Mouse (Mus musculus) limb, embryonic 14.5 days (tissue): ENCODE results near the gene Cabcoco1. TPM values are rescaled to one million over a fixed set of nuclear protein-coding genes. Genes with fewer than 3 reads are reported as not detected.

Experiments used
- ATAC-seq: fragments of 200-750 bp; cut with Nextera tagmentation; 2 replicates; pipeline ENCODE4 v1.8.0; 2017; ENCODE audit warnings: low read depth, moderate number of reproducible peaks, moderate TSS enrichment; ENCODE audit not compliant: low FRiP score
- DNase-seq: peaks from one replicate; pipeline ENCODE4 v3.0.0-alpha.2; 2015; ENCODE audit warnings: low spot score
- H3K27ac ChIP-seq: fragments of 300-500 bp; sonication (generic); replicated peaks from 2 replicates; pipeline ENCODE4 v1.5.1; 2014; ENCODE audit warnings: low read depth, mild to moderate bottlenecking, low read length, moderate library complexity, mixed read lengths
- H3K27me3 ChIP-seq: fragments of 300-500 bp; sonication (generic); 2 replicates; pipeline ENCODE4 v1.6.1; 2014; ENCODE audit warnings: low read length, mixed read lengths; ENCODE audit not compliant: control insufficient read depth, insufficient read depth
- H3K36me3 ChIP-seq: fragments of 300-500 bp; sonication (generic); 2 replicates; pipeline ENCODE4 v1.6.1; 2014; ENCODE audit warnings: mild to moderate bottlenecking, low read length, moderate library complexity, mixed read lengths; ENCODE audit not compliant: control insufficient read depth, insufficient read depth
- H3K4me1 ChIP-seq: fragments of 300-500 bp; sonication (generic); 2 replicates; pipeline ENCODE4 v1.6.1; 2014; ENCODE audit warnings: antibody characterized with exemption, low read length, mixed read lengths; ENCODE audit not compliant: control insufficient read depth, insufficient read depth
- H3K4me2 ChIP-seq: fragments of 300-500 bp; sonication (generic); replicated peaks from 2 replicates; pipeline ENCODE4 v1.6.1; 2014; ENCODE audit warnings: low read depth, mild to moderate bottlenecking, low read length, moderate library complexity; ENCODE audit not compliant: severe bottlenecking
- H3K4me3 ChIP-seq: fragments of 300-500 bp; sonication (generic); replicated peaks from 2 replicates; pipeline ENCODE4 v1.5.1; 2014; ENCODE audit warnings: low read length
- H3K9ac ChIP-seq: fragments of 300-500 bp; sonication (generic); 2 replicates; pipeline ENCODE4 v1.6.1; 2014; ENCODE audit warnings: mild to moderate bottlenecking, low read depth, low read length, moderate library complexity; ENCODE audit not compliant: severe bottlenecking
- H3K9me3 ChIP-seq: fragments of 300-500 bp; sonication (generic); 2 replicates; pipeline ENCODE4 v1.6.1; 2016; ENCODE audit warnings: low read length; ENCODE audit not compliant: control insufficient read depth
- POLR2A ChIP-seq: fragments of 200-500 bp; IDR thresholded peaks from 2 replicates; pipeline ENCODE4 v1.8.0; 2012; ENCODE audit warnings: inconsistent platforms, mild to moderate bottlenecking, moderate library complexity, borderline replicate concordance; ENCODE audit not compliant: insufficient read depth, insufficient read length; ENCODE audit errors: extremely low read depth
- WGBS: fragments of 180-500 bp; shearing (Covaris S2); extraction: QIAGEN DNeasy Blood & Tissue Kit; methylation state at CpG from one replicate; pipeline ENCODE4 v1.1.7; 2014; 5-methylcytosine and 5-hydroxymethylcytosine counted together
- polyA plus RNA-seq, 2 experiments: library from polyadenylated mRNA; depleted of rRNA in 1 of 2; stranded (reverse) in 1 of 2; unstranded in 1 of 2; fragments of >200 nt; fragmentation: Nextera tagmentation in 1 of 2; extraction: Ambion mirVana in 1 of 2; gene quantifications; 2 replicates each; pipeline versions ENCODE4 v1.2.1 to v1.2.3; 2012 to 2014

The Cabcoco1 gene
- polyA plus RNA-seq, 2 experiments, result 0.58 to 1.8 TPM

DNA sequence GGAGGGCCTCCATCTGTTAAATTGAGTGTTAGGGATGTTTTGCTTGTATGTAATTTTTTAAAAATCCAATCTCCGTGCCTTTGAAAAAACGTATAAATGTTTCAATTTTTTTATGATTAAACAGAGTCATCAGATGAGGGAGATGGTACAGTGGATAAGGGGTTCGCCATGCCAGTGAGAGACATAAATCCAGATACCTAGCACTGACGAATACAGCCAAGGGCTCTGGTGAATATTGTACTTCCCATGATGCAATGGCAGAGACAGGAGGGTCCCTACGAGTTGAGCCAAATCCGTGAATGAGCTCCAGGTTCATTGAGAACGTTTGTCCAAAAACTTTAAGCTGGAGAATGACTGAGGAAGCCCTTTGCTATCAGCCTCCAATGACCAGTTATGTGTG is 9.6 kb upstream of the Cabcoco1 start:
- Histone ChIP-seq H3K9me3 (no peaks in the 10 kb centered on the region), H3K4me2 (no peak overlapping the region), H3K9ac (no peak overlapping the region), H3K4me1 (peaks cover 4% of the 10 kb centered on the region; the same call in 1 of the 2 replicates), H3K4me3 (no peak overlapping the region), H3K27me3 (no peaks in the 10 kb centered on the region), H3K27ac (no peak overlapping the region), H3K36me3 (no peaks in the 10 kb centered on the region)
- no peak for TF ChIP-seq POLR2A
- DNase-seq (no peak), ATAC-seq (no peak)
- WGBS, result 90% methylated on average over 7 of the region's 7 CpGs

- WGBS, result 85% methylated on average over 9 of the region's 9 CpGs
- H3K9me3 ChIP-seq, result no peaks in the 10 kb centered on the region
- H3K27ac ChIP-seq, result no peak overlapping the region
- H3K4me3 ChIP-seq, result no peak overlapping the region
- H3K4me1 ChIP-seq, result no peaks in the 10 kb centered on the region
- no peak for TF ChIP-seq POLR2A
- H3K4me2 ChIP-seq, result no peak overlapping the region
- DNase-seq (no peak), ATAC-seq (no peak)
- H3K27me3 ChIP-seq, result no peaks in the 10 kb centered on the region
- no peak overlapping the region for H3K9ac ChIP-seq
- H3K36me3 ChIP-seq, result no peaks in the 10 kb centered on the region
Measured at GRCm38 (mm10) chr10:68550668-68551267, 9.1 kb upstream of the Cabcoco1 start.

DNA sequence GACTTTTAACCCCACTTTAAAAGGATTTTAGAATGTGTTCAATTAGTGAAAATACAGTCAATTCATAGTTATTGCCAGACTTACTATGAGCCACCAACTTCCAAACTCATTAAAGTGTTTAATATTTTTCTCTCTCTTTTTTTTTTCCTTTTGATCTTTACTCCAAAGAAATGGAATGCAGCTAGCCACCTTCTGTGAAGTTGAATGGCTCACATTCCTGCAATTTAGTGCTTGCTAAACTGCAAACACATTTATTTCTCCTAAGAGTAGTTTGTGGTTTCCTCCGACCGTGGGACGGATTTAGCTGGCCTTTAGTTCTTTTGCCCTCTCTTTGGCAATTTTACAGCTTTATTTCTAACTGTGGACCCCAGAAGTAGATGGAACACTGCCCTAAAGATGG is 1.4 kb upstream of the Cabcoco1 start:
- H3K9ac ChIP-seq, result no peak overlapping the region
- H3K4me2 ChIP-seq, result no peak overlapping the region
- peak overlapping the region; percentile 13; the same call in 1 of the 2 replicates for H3K27ac ChIP-seq
- H3K4me3 ChIP-seq, result no peak overlapping the region
- WGBS, result 26% methylated on average over 3 of the region's 3 CpGs
- no peak for TF ChIP-seq POLR2A
- no peaks in the 10 kb centered on the region for H3K36me3 ChIP-seq
- DNase-seq, result peak; percentile 42
- no peaks in the 10 kb centered on the region for H3K27me3 ChIP-seq
- no peaks in the 10 kb centered on the region for H3K9me3 ChIP-seq
- peaks cover 29% of the 10 kb centered on the region for H3K4me1 ChIP-seq
- 0 out of 2 replicates have a peak, but pooled peaks have one; percentile 30 for ATAC-seq

GRCm38 (mm10) chr10:68541943-68542420 is 286 bp upstream of the Cabcoco1 start:
- no peaks in the 10 kb centered on the region for H3K36me3 ChIP-seq
- no peak for ATAC-seq
- no peak for TF ChIP-seq POLR2A
- H3K27ac ChIP-seq, result no peak overlapping the region
- DNase-seq, result no peak
- H3K4me2 ChIP-seq, result peak overlapping the region; percentile 71
- no peaks in the 10 kb centered on the region for H3K27me3 ChIP-seq
- 36% methylated on average over 7 of the region's 7 CpGs for WGBS
- H3K9ac ChIP-seq, result peak overlapping the region; percentile 43; the same call in 1 of the 2 replicates
- H3K4me1 ChIP-seq, result peaks cover 34% of the 10 kb centered on the region
- H3K9me3 ChIP-seq, result no peaks in the 10 kb centered on the region
- H3K4me3 ChIP-seq, result peak overlapping the region; percentile 37

DNA sequence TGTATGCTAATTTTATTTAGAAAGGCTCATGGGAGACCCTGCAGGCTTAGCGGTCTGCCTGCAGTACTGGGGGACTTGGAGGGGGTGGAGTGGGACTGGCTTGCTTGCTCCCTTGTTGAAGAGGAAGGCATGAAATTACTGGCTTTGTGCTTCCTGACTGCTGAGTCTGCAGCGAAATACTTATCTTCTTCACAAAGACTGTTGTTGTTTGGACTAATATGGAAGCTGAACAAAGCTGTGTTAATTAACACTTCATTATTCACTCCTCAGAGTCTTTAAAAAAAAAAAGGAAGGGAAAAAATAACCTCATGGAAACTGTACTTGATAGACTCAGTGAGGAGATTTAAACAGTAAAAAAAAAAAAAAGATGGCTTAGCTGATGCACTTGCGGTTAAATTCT is 1.1 kb downstream of the Cabcoco1 start:
- no peaks in the 10 kb centered on the region for H3K36me3 ChIP-seq
- no peak for TF ChIP-seq POLR2A
- DNase-seq (no peak), ATAC-seq (no peak)
- no peaks in the 10 kb centered on the region for H3K27me3 ChIP-seq
- H3K9me3 ChIP-seq, result no peaks in the 10 kb centered on the region
- no peak overlapping the region for H3K4me3 ChIP-seq
- H3K4me1 ChIP-seq, result peaks cover 37% of the 10 kb centered on the region
- no peak overlapping the region for H3K9ac ChIP-seq
- WGBS, result 46% methylated on average over 3 of the region's 3 CpGs
- H3K4me2 ChIP-seq, result no peak overlapping the region
- H3K27ac ChIP-seq, result no peak overlapping the region
